Mouse (Mus musculus) liver, embryonic 16.5 days (tissue): ENCODE results near the gene Crygc. TPM values are rescaled to one million over a fixed set of nuclear protein-coding genes. Genes with fewer than 3 reads are reported as not detected.

ENCODE experiments used
- ATAC-seq: fragments of 200-750 bp; cut with Nextera tagmentation; 2 replicates; pipeline ENCODE4 v1.8.0; 2017; ENCODE audit warnings: low read depth, mild to moderate bottlenecking, moderate number of reproducible peaks, moderate library complexity
- H3K27ac ChIP-seq: fragments of 300-500 bp; sonication (generic); 2 replicates; pipeline ENCODE4 v1.5.1; 2014; ENCODE audit warnings: mild to moderate bottlenecking, low read length
- H3K27me3 ChIP-seq: fragments of 300-500 bp; sonication (generic); 2 replicates; pipeline ENCODE4 v1.6.1; 2014; ENCODE audit warnings: low read depth, low read length, mixed read lengths; ENCODE audit not compliant: control insufficient read depth, insufficient read depth
- H3K36me3 ChIP-seq: fragments of 300-500 bp; sonication (generic); 2 replicates; pipeline ENCODE4 v1.6.1; 2014; ENCODE audit warnings: mild to moderate bottlenecking; ENCODE audit not compliant: control insufficient read depth, insufficient read depth
- H3K4me1 ChIP-seq: fragments of 300-500 bp; sonication (generic); 2 replicates; pipeline ENCODE4 v1.6.1; 2014; ENCODE audit warnings: low read depth, low read length, mixed read lengths; ENCODE audit not compliant: control insufficient read depth
- H3K4me2 ChIP-seq: fragments of 300-500 bp; sonication (generic); 2 replicates; pipeline ENCODE4 v1.6.1; 2014; ENCODE audit warnings: low read depth, low read length, mixed read lengths
- H3K4me3 ChIP-seq: fragments of 300-500 bp; sonication (generic); 2 replicates; pipeline ENCODE4 v1.5.1; 2014; ENCODE audit warnings: low read depth, mild to moderate bottlenecking, low read length
- H3K9ac ChIP-seq: fragments of 300-500 bp; sonication (generic); 2 replicates; pipeline ENCODE4 v1.6.1; 2014; ENCODE audit warnings: low read depth, low read length
- H3K9me3 ChIP-seq: fragments of 300-500 bp; sonication (generic); replicated peaks from 2 replicates; pipeline ENCODE4 v1.6.1; 2016; ENCODE audit warnings: low read length; ENCODE audit not compliant: control insufficient read depth
- WGBS: fragments of 180-500 bp; shearing (Covaris S2); extraction: QIAGEN DNeasy Blood & Tissue Kit; methylation state at CpG from one replicate; pipeline ENCODE4 v1.1.7; 2014; ENCODE audit not compliant: insufficient replicate concordance; 5-methylcytosine and 5-hydroxymethylcytosine counted together
- polyA plus RNA-seq: library from polyadenylated mRNA; unstranded; fragments of >200 nt; fragmentation: Nextera tagmentation; extraction: Ambion mirVana; gene quantifications from 2 replicates; pipeline ENCODE4 v1.2.1, GENCODE M21; 2015

Crygc gene
- polyA plus RNA-seq, 1 experiment from 2014 or later: not detected

- H3K4me3 ChIP-seq: no peak overlapping the region
- no peak overlapping the region for H3K27ac ChIP-seq
- no peaks in the 10 kb centered on the region for H3K36me3 ChIP-seq
- H3K9ac ChIP-seq: no peak overlapping the region
- no peak for ATAC-seq
- no peaks in the 10 kb centered on the region; the same call in 1 of the 2 replicates for H3K4me1 ChIP-seq
- H3K9me3 ChIP-seq: no peaks in the 10 kb centered on the region
- no peaks in the 10 kb centered on the region for H3K27me3 ChIP-seq
- no peak overlapping the region for H3K4me2 ChIP-seq
- whole genome bisulfite sequencing: 48% methylated on average over 8 of the region's 8 CpGs
Measured at GRCm38 (mm10) chr1:65109196-65109595, 35.7 kb upstream of the Crygc start.

GRCm38 (mm10) chr1:65107654-65108279 lies 34.3 kb upstream of the Crygc start:
- Histone ChIP-seq H3K4me3 (no peak overlapping the region), H3K4me2 (no peak overlapping the region), H3K9me3 (no peaks in the 10 kb centered on the region), H3K4me1 (no peaks in the 10 kb centered on the region; the same call in 1 of the 2 replicates), H3K27me3 (no peaks in the 10 kb centered on the region), H3K36me3 (no peaks in the 10 kb centered on the region), H3K27ac (no peak overlapping the region), H3K9ac (no peak overlapping the region)
- ATAC-seq: no peak
- 66% methylated on average over 10 of the region's 10 CpGs for WGBS

DNA sequence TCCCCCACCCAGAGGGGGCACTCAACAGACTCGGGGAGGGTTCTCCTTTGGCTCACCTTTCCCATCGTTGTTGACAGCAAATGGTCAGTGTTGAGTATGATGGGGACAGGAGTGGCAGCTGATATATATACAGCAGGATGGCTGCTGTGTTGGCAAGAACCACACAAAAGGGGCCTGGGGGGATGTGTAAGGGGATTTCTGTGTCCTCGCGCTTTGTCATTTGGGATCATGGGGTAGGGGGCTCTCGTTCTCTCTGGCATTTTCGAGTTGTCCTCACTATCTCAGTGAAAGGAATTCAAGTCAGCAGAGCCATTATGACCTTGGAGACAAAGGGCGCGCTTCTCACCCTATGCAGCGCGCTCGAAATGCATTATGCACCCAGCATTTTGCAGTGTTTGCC lies 29.8 kb upstream of the Crygc start, which contains the start of gene Cryga:
Gene Cryga (minus strand): TSS at position 101 of the 400 bp plus-strand sequence.
- WGBS: 81% methylated on average over 11 of the region's 11 CpGs
- H3K27me3 ChIP-seq: no peaks in the 10 kb centered on the region
- H3K27ac ChIP-seq: no peak within 1 kb of the TSS
- ATAC-seq: no peak
- H3K4me1 ChIP-seq: no peaks in the 10 kb centered on the region
- no peaks in the 10 kb centered on the region for H3K36me3 ChIP-seq
- no peak within 1 kb of the TSS for H3K9ac ChIP-seq
- no peak within 1 kb of the TSS for H3K4me3 ChIP-seq
- no peaks in the 10 kb centered on the region for H3K9me3 ChIP-seq
- no peak within 1 kb of the TSS for H3K4me2 ChIP-seq

- Histone ChIP-seq H3K4me2 (no peak overlapping the region), H3K36me3 (no peaks in the 10 kb centered on the region), H3K4me1 (no peaks in the 10 kb centered on the region), H3K9ac (no peak overlapping the region), H3K4me3 (no peak overlapping the region), H3K27ac (no peak overlapping the region), H3K27me3 (no peaks in the 10 kb centered on the region), H3K9me3 (no peaks in the 10 kb centered on the region)
- WGBS: 59% methylated on average over 3 of the region's 3 CpGs
- no peak for ATAC-seq
Measured at GRCm38 (mm10) chr1:65096953-65097352, 23.5 kb upstream of the Crygc start.

DNA sequence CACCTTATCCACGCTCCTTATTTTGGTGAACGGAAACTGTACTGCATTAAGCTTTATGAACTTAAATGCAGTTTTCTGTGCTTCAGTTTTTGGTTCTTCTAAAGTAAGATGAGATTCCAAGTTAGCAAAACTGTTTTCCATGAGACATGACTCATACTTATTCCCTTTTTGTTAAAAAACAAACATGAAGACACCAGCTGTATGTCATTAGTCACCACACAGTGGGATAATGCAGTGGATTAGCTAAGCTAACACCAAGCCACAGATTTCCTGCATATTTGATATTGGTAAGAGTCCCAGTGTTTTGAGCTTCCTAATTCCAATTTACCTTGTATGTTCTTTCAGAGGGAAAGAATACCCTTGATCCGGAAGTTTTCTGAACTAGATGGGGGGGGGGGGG lies 18.1 kb upstream of the Crygc start:
- Histone ChIP-seq H3K4me2 (no peak overlapping the region), H3K27ac (no peak overlapping the region), H3K9me3 (no peaks in the 10 kb centered on the region), H3K4me3 (no peak overlapping the region), H3K9ac (no peak overlapping the region), H3K36me3 (no peaks in the 10 kb centered on the region), H3K27me3 (no peaks in the 10 kb centered on the region), H3K4me1 (no peaks in the 10 kb centered on the region)
- no peak for ATAC-seq
- 71% methylated on average over 3 of the region's 3 CpGs for WGBS

DNA sequence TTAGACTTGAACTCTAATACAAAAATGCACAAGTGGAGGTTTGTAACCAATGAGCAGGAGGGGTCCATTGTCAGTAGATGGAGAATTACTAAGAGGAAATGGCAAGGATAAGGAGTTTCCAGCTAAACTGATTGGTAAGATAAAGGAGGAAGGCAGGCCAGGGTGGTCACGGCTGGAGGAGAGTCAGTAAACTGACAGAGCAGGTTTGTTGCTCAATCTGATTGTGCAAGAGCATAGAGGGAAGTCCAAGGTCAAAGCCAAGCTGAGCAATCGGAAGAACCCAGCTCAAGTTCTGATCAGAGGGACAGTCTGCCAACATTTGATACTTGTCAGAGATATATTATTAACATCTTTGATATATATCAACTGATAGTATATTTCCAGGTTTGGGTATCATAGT lies 16.9 kb upstream of the Crygc start:
- Histone ChIP-seq H3K27me3 (no peaks in the 10 kb centered on the region), H3K4me1 (no peaks in the 10 kb centered on the region), H3K4me2 (no peak overlapping the region), H3K27ac (no peak overlapping the region), H3K9ac (no peak overlapping the region), H3K36me3 (no peaks in the 10 kb centered on the region), H3K9me3 (no peaks in the 10 kb centered on the region), H3K4me3 (no peak overlapping the region)
- 2% methylated on average over 2 of the region's 2 CpGs for WGBS
- peak; percentile 66 for ATAC-seq

- no peaks in the 10 kb centered on the region for H3K36me3 ChIP-seq
- no peaks in the 10 kb centered on the region for H3K9me3 ChIP-seq
- no peak overlapping the region for H3K4me3 ChIP-seq
- no peaks in the 10 kb centered on the region for H3K27me3 ChIP-seq
- H3K9ac ChIP-seq: no peak overlapping the region
- 41% methylated on average over 6 of the region's 6 CpGs for whole genome bisulfite sequencing
- H3K4me1 ChIP-seq: no peaks in the 10 kb centered on the region
- no peak overlapping the region for H3K4me2 ChIP-seq
- no peak overlapping the region for H3K27ac ChIP-seq
- no peak; the same call in 1 of the 2 replicates for ATAC-seq
Measured at GRCm38 (mm10) chr1:65088567-65089356, 15.3 kb upstream of the Crygc start.

DNA sequence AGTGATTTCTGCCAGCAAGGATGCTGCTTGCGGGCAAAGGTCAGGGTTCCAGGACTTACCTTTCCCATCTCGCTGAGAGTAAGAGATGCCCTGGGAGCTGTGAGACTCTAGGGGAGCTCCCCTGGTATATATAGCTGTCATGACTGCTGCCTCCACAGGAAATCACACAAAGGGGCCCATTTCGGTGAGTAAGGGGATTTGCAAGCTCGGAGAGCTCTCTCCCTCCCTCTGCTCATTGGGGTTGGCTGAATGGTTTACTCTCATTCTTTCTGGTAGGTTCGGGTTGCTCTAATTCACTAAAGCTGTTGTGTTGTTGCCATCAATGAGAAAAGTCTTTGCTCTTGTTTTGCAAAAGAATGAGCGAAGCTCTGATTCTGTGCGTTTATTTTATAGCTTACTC lies 8.7 kb upstream of the Crygc start, which contains the start of gene Crygb:
Gene Crygb (minus strand): TSS at position 101 of the 400 bp plus-strand sequence.
- ATAC-seq: no peak
- H3K9me3 ChIP-seq: no peaks in the 10 kb centered on the region
- 39% methylated on average over 7 of the region's 7 CpGs for WGBS

DNA sequence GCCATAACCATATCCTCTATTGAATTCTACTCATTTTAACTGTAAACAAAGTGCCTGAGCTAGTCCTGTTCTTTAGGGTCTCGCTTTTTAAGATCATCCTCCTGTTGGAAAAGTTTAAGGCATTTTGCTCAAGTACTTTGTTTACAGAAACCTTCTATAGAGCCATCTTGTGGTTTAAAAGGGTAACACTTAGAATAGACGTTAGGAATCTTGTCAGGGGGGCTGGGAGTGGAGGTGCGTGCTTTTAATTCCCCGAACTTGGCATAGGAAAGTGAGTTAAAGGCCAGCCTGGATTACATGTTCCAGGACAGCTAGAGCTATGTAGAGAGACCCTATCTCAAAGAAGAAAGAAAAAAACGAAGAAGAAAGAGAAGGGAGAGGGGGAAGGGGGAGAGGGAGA lies 2.1 kb upstream of the Crygc start:
- Histone ChIP-seq H3K9ac (no peak overlapping the region), H3K4me3 (no peak overlapping the region), H3K4me2 (no peak overlapping the region), H3K36me3 (no peaks in the 10 kb centered on the region), H3K9me3 (no peaks in the 10 kb centered on the region), H3K27ac (no peak overlapping the region), H3K27me3 (no peaks in the 10 kb centered on the region), H3K4me1 (no peaks in the 10 kb centered on the region)
- ATAC-seq: no peak
- 18% methylated on average over 5 of the region's 5 CpGs for WGBS

More for the DNA sequence above, 8.7 kb upstream of the Crygc start, which contains the start of gene Crygb:
- Histone ChIP-seq H3K9ac (no peak within 1 kb of the TSS), H3K4me3 (no peak within 1 kb of the TSS), H3K4me2 (no peak within 1 kb of the TSS), H3K27me3 (no peaks in the 10 kb centered on the region), H3K36me3 (no peaks in the 10 kb centered on the region), H3K27ac (no peak within 1 kb of the TSS), H3K4me1 (no peaks in the 10 kb centered on the region)
